Mouse (Mus musculus): ENCODE results near the gene Olfr1257. TPM values are rescaled to one million over a fixed set of nuclear protein-coding genes. Genes with fewer than 3 reads are reported as not detected.
"Not testable (repeated sequence)": the region's sequence is repeated elsewhere in the genome, so short reads cannot be mapped to it uniquely, and the experiment has no call there.

Olfr1257 gene
- polyA plus RNA-seq (2014; fragmentation: Nextera tagmentation; extraction: Ambion mirVana) = not detected in 2 replicates

GRCm38 (mm10) chr2:89878137-89878536 is at the start of gene Olfr1257:
TSS of gene Olfr1257 (plus strand) at chr2:89878437.
- Histone ChIP-seq H3K9ac (ENCODE audit: low read length) (no peak within 1 kb of the TSS), H3K4me3 (ENCODE audit: low read depth, low read length) (no peak within 1 kb of the TSS), H3K4me2 (ENCODE audit: low read depth, low read length, severe bottlenecking) (no peak within 1 kb of the TSS), H3K4me1 (replicated peaks; ENCODE audit: control insufficient read depth, insufficient read depth, low read length) (no peaks in the 10 kb centered on the region), H3K27ac (ENCODE audit: low read depth, low read length) (no peak within 1 kb of the TSS), H3K27me3 (ENCODE audit: control insufficient read depth, insufficient read depth, low read length) (no peaks in the 10 kb centered on the region), H3K36me3 (ENCODE audit: control insufficient read depth, insufficient read depth, low read length) (no peaks in the 10 kb centered on the region), H3K9me3 (ENCODE audit: control insufficient read depth, low read length) (no peaks in the 10 kb centered on the region)
- ATAC-seq (replicated peaks; ENCODE audit: low FRiP score) (no peak), DNase-seq (ENCODE audit: low spot score) (no peak)
- 89% methylated on average over 1 of the region's 1 CpGs for WGBS

- H3K9ac ChIP-seq (ENCODE audit: low read length) = no peak within 1 kb of the TSS
- no peaks in the 10 kb centered on the region for H3K4me1 ChIP-seq (replicated peaks; ENCODE audit: control insufficient read depth, insufficient read depth, low read length)
- WGBS = 54% methylated on average over 2 of the region's 2 CpGs
- no peak within 1 kb of the TSS for H3K27ac ChIP-seq (ENCODE audit: low read depth, low read length)
- no peaks in the 10 kb centered on the region for H3K36me3 ChIP-seq (ENCODE audit: control insufficient read depth, insufficient read depth, low read length)
- H3K9me3 ChIP-seq (ENCODE audit: control insufficient read depth, low read length) = no peaks in the 10 kb centered on the region
- H3K27me3 ChIP-seq (ENCODE audit: control insufficient read depth, insufficient read depth, low read length) = no peaks in the 10 kb centered on the region
- ATAC-seq (replicated peaks; ENCODE audit: low FRiP score) = no peak
- DNase-seq (ENCODE audit: low spot score) = no peak
- no peak within 1 kb of the TSS for H3K4me2 ChIP-seq (ENCODE audit: low read depth, low read length, severe bottlenecking)
- H3K4me3 ChIP-seq (ENCODE audit: low read depth, low read length) = no peak within 1 kb of the TSS
Observed at GRCm38 (mm10) chr2:89841455-89841854, 36.8 kb upstream of the Olfr1257 start, which contains the start of gene Olfr1256. TSS of gene Olfr1256 (minus strand) at chr2:89841555.

GRCm38 (mm10) chr2:89848105-89848504 is 30.1 kb upstream of the Olfr1257 start, which contains the start of gene Olfr48:
TSS of gene Olfr48 (minus strand) at chr2:89848205.
- H3K9ac ChIP-seq (ENCODE audit: low read length) = no peak within 1 kb of the TSS
- no peaks in the 10 kb centered on the region for H3K36me3 ChIP-seq (ENCODE audit: control insufficient read depth, insufficient read depth, low read length)
- ATAC-seq (replicated peaks; ENCODE audit: low FRiP score) = no peak
- no peak for DNase-seq (ENCODE audit: low spot score)
- H3K4me2 ChIP-seq (ENCODE audit: low read depth, low read length, severe bottlenecking) = no peak within 1 kb of the TSS
- no peak within 1 kb of the TSS for H3K4me3 ChIP-seq (ENCODE audit: low read depth, low read length)
- no peak within 1 kb of the TSS for H3K27ac ChIP-seq (ENCODE audit: low read depth, low read length)
- 85% methylated on average over 5 of the region's 5 CpGs for WGBS
- H3K27me3 ChIP-seq (ENCODE audit: control insufficient read depth, insufficient read depth, low read length) = no peaks in the 10 kb centered on the region
- no peaks in the 10 kb centered on the region for H3K9me3 ChIP-seq (ENCODE audit: control insufficient read depth, low read length)
- no peaks in the 10 kb centered on the region for H3K4me1 ChIP-seq (replicated peaks; ENCODE audit: control insufficient read depth, insufficient read depth, low read length)

GRCm38 (mm10) chr2:89849230-89849629 is 29.0 kb upstream of the Olfr1257 start:
- WGBS = 91% methylated on average over 1 of the region's 1 CpGs
- ATAC-seq (replicated peaks; ENCODE audit: low FRiP score) (no peak), DNase-seq (ENCODE audit: low spot score) (no peak)
- Histone ChIP-seq H3K27ac (ENCODE audit: low read depth, low read length) (no peak overlapping the region), H3K36me3 (ENCODE audit: control insufficient read depth, insufficient read depth, low read length) (no peaks in the 10 kb centered on the region), H3K9ac (ENCODE audit: low read length) (no peak overlapping the region), H3K4me3 (ENCODE audit: low read depth, low read length) (no peak overlapping the region), H3K4me2 (ENCODE audit: low read depth, low read length, severe bottlenecking) (no peak overlapping the region), H3K27me3 (ENCODE audit: control insufficient read depth, insufficient read depth, low read length) (no peaks in the 10 kb centered on the region), H3K9me3 (ENCODE audit: control insufficient read depth, low read length) (no peaks in the 10 kb centered on the region), H3K4me1 (replicated peaks; ENCODE audit: control insufficient read depth, insufficient read depth, low read length) (no peaks in the 10 kb centered on the region)

- ATAC-seq (replicated peaks; ENCODE audit: low FRiP score); H3K36me3 ChIP-seq (ENCODE audit: control insufficient read depth, insufficient read depth, low read length); H3K9me3 ChIP-seq (ENCODE audit: control insufficient read depth, low read length); H3K4me3 ChIP-seq (ENCODE audit: low read depth, low read length); H3K4me1 ChIP-seq (replicated peaks; ENCODE audit: control insufficient read depth, insufficient read depth, low read length); H3K4me2 ChIP-seq (ENCODE audit: low read depth, low read length, severe bottlenecking); H3K27ac ChIP-seq (ENCODE audit: low read depth, low read length); DNase-seq (ENCODE audit: low spot score); H3K27me3 ChIP-seq (ENCODE audit: control insufficient read depth, insufficient read depth, low read length); H3K9ac ChIP-seq (ENCODE audit: low read length): not testable (repeated sequence)
- WGBS = 90% methylated on average over 9 of the region's 9 CpGs
Observed at GRCm38 (mm10) chr2:89912616-89913015, 34.4 kb downstream of the Olfr1257 start.

GRCm38 (mm10) chr2:89927009-89927408 is 48.8 kb downstream of the Olfr1257 start, which contains the start of gene Olfr1258:
TSS of gene Olfr1258 (plus strand) at chr2:89927309.
- H3K27ac ChIP-seq (ENCODE audit: low read depth, low read length) = no peak within 1 kb of the TSS
- H3K4me1 ChIP-seq (replicated peaks; ENCODE audit: control insufficient read depth, insufficient read depth, low read length) = no peaks in the 10 kb centered on the region
- no peak within 1 kb of the TSS for H3K4me2 ChIP-seq (ENCODE audit: low read depth, low read length, severe bottlenecking)
- H3K36me3 ChIP-seq (ENCODE audit: control insufficient read depth, insufficient read depth, low read length) = no peaks in the 10 kb centered on the region
- H3K27me3 ChIP-seq (ENCODE audit: control insufficient read depth, insufficient read depth, low read length) = no peaks in the 10 kb centered on the region
- no peaks in the 10 kb centered on the region for H3K9me3 ChIP-seq (ENCODE audit: control insufficient read depth, low read length)
- no peak for ATAC-seq (replicated peaks; ENCODE audit: low FRiP score)
- H3K9ac ChIP-seq (ENCODE audit: low read length) = no peak within 1 kb of the TSS
- no peak within 1 kb of the TSS for H3K4me3 ChIP-seq (ENCODE audit: low read depth, low read length)
- DNase-seq (ENCODE audit: low spot score) = no peak

Other genes with a start within 250 kb of the Olfr1257 start
- gene Olfr1249, start 243.5 kb upstream of the Olfr1257 start, polyA plus RNA-seq (2014; fragmentation: Nextera tagmentation; extraction: Ambion mirVana) = not detected in 2 replicates
- not detected in 2 replicates for gene Olfr1250, start 217.0 kb upstream of the Olfr1257 start, polyA plus RNA-seq (2014; fragmentation: Nextera tagmentation; extraction: Ambion mirVana)
- gene Olfr1251, start 206.5 kb upstream of the Olfr1257 start, polyA plus RNA-seq (2014; fragmentation: Nextera tagmentation; extraction: Ambion mirVana) = not detected in 2 replicates
- gene Olfr1252, start 153.4 kb upstream of the Olfr1257 start, polyA plus RNA-seq (2014; fragmentation: Nextera tagmentation; extraction: Ambion mirVana) = not detected in 2 replicates
- gene Olfr1253, start 121.3 kb upstream of the Olfr1257 start, polyA plus RNA-seq (2014; fragmentation: Nextera tagmentation; extraction: Ambion mirVana) = not detected in 2 replicates
- gene Olfr1254, start 84.8 kb upstream of the Olfr1257 start, polyA plus RNA-seq (2014; fragmentation: Nextera tagmentation; extraction: Ambion mirVana) = not detected in 2 replicates
- gene Olfr1255, start 66.4 kb upstream of the Olfr1257 start, polyA plus RNA-seq (2014; fragmentation: Nextera tagmentation; extraction: Ambion mirVana) = not detected in 2 replicates
- gene Olfr1256, start 36.9 kb upstream of the Olfr1257 start, polyA plus RNA-seq (2014; fragmentation: Nextera tagmentation; extraction: Ambion mirVana) = not detected in 2 replicates
- not detected in 2 replicates for gene Olfr48, start 30.2 kb upstream of the Olfr1257 start, polyA plus RNA-seq (2014; fragmentation: Nextera tagmentation; extraction: Ambion mirVana)
- gene Olfr1258, start 48.9 kb downstream of the Olfr1257 start, polyA plus RNA-seq (2014; fragmentation: Nextera tagmentation; extraction: Ambion mirVana) = not detected in 2 replicates
- not detected in 2 replicates for gene Olfr1259, start 70.2 kb downstream of the Olfr1257 start, polyA plus RNA-seq (2014; fragmentation: Nextera tagmentation; extraction: Ambion mirVana)
- not detected in 2 replicates for gene Olfr1260, start 95.9 kb downstream of the Olfr1257 start, polyA plus RNA-seq (2014; fragmentation: Nextera tagmentation; extraction: Ambion mirVana)
- gene Olfr1261, start 112.8 kb downstream of the Olfr1257 start, polyA plus RNA-seq (2014; fragmentation: Nextera tagmentation; extraction: Ambion mirVana) = not detected in 2 replicates
- gene Olfr1262, start 121.7 kb downstream of the Olfr1257 start, polyA plus RNA-seq (2014; fragmentation: Nextera tagmentation; extraction: Ambion mirVana) = not detected in 2 replicates
- not detected in 2 replicates for gene Olfr1263, start 133.7 kb downstream of the Olfr1257 start, polyA plus RNA-seq (2014; fragmentation: Nextera tagmentation; extraction: Ambion mirVana)
- gene Olfr1264, start 147.1 kb downstream of the Olfr1257 start, polyA plus RNA-seq (2014; fragmentation: Nextera tagmentation; extraction: Ambion mirVana) = not detected in 2 replicates
- gene Olfr1265, start 156.9 kb downstream of the Olfr1257 start, polyA plus RNA-seq (2014; fragmentation: Nextera tagmentation; extraction: Ambion mirVana) = not detected in 2 replicates
- not detected in 2 replicates for gene Olfr140, start 185.2 kb downstream of the Olfr1257 start, polyA plus RNA-seq (2014; fragmentation: Nextera tagmentation; extraction: Ambion mirVana)
- gene Olfr1269, start 243.0 kb downstream of the Olfr1257 start, polyA plus RNA-seq (2014; fragmentation: Nextera tagmentation; extraction: Ambion mirVana) = not detected in 2 replicates

All from forebrain, embryonic 11.5 days (tissue).